Mouse (Mus musculus) intestine, embryonic 16.5 days (tissue): ENCODE results near the gene Fgg. TPM values are rescaled to one million over a fixed set of nuclear protein-coding genes. Genes with fewer than 3 reads are reported as not detected.

Source experiments
- ATAC-seq: fragments of 200-750 bp; cut with Nextera tagmentation; 2 replicates; pipeline ENCODE4 v1.8.0; 2017; ENCODE audit warnings: moderate TSS enrichment, moderate library complexity
- H3K27ac ChIP-seq: fragments of 300-500 bp; sonication (generic); 2 replicates; pipeline ENCODE4 v1.5.1; 2014; ENCODE audit warnings: mild to moderate bottlenecking, low read length
- H3K27me3 ChIP-seq: fragments of 300-500 bp; sonication (generic); replicated peaks from 2 replicates; pipeline ENCODE4 v1.6.1; 2014; ENCODE audit warnings: low read length, control low read depth, mixed read lengths; ENCODE audit not compliant: control insufficient read depth, insufficient read depth
- H3K36me3 ChIP-seq: fragments of 300-500 bp; sonication (generic); 2 replicates; pipeline ENCODE4 v1.6.1; 2014; ENCODE audit warnings: low read length, control low read depth; ENCODE audit not compliant: control insufficient read depth, insufficient read depth
- H3K4me1 ChIP-seq: fragments of 300-500 bp; sonication (generic); 2 replicates; pipeline ENCODE4 v1.6.1; 2014; ENCODE audit warnings: low read length, control low read depth, mixed read lengths; ENCODE audit not compliant: control insufficient read depth, insufficient read depth
- H3K4me2 ChIP-seq: fragments of 300-500 bp; sonication (generic); 2 replicates; pipeline ENCODE4 v1.6.1; 2014; ENCODE audit warnings: low read depth, low read length, control low read depth
- H3K4me3 ChIP-seq: fragments of 300-500 bp; sonication (generic); 2 replicates; pipeline ENCODE4 v1.5.1; 2014; ENCODE audit warnings: mild to moderate bottlenecking, low read length
- H3K9ac ChIP-seq: fragments of 300-500 bp; sonication (generic); 2 replicates; pipeline ENCODE4 v1.6.1; 2014; ENCODE audit warnings: low read depth, low read length
- H3K9me3 ChIP-seq: fragments of 300-500 bp; sonication (generic); 2 replicates; pipeline ENCODE4 v1.6.1; 2016; ENCODE audit warnings: low read length, control low read depth; ENCODE audit not compliant: control insufficient read depth
- WGBS: fragments of 180-500 bp; shearing (Covaris S2); extraction: QIAGEN DNeasy Blood & Tissue Kit; methylation state at CpG from one replicate; pipeline ENCODE4 v1.1.7; 2014; 5-methylcytosine and 5-hydroxymethylcytosine counted together
- polyA plus RNA-seq: library from polyadenylated mRNA; unstranded; fragments of >200 nt; fragmentation: Nextera tagmentation; extraction: Ambion mirVana; gene quantifications from 2 replicates; pipeline ENCODE4 v1.2.1, GENCODE M21; 2015

The Fgg gene
- polyA plus RNA-seq, 1 experiment from 2014 or later, result 14.1 TPM

- H3K9ac ChIP-seq, result no peak overlapping the region
- 29% methylated on average over 8 of the region's 8 CpGs for WGBS
- peaks cover 9% of the 10 kb centered on the region; the same call in 1 of the 2 replicates for H3K4me1 ChIP-seq
- no peak overlapping the region for H3K4me2 ChIP-seq
- H3K9me3 ChIP-seq, result no peaks in the 10 kb centered on the region
- H3K27me3 ChIP-seq, result no peaks in the 10 kb centered on the region
- H3K27ac ChIP-seq, result no peak overlapping the region
- ATAC-seq, result peak; percentile 78
- H3K4me3 ChIP-seq, result no peak overlapping the region
- H3K36me3 ChIP-seq, result no peaks in the 10 kb centered on the region
These were observed 8.6 kb upstream of the Fgg start for GRCm38 (mm10) chr3:82998772-82999463.

GRCm38 (mm10) chr3:82999995-83000394, 7.5 kb upstream of the Fgg start:
- Histone ChIP-seq H3K4me1 (peaks cover 9% of the 10 kb centered on the region; the same call in 1 of the 2 replicates), H3K4me3 (no peak overlapping the region), H3K27ac (no peak overlapping the region), H3K9ac (peak overlapping the region; percentile 29; the same call in 1 of the 2 replicates), H3K9me3 (no peaks in the 10 kb centered on the region), H3K27me3 (no peaks in the 10 kb centered on the region), H3K36me3 (no peaks in the 10 kb centered on the region), H3K4me2 (no peak overlapping the region)
- WGBS, result 67% methylated on average over 9 of the region's 9 CpGs
- peak; percentile 60 for ATAC-seq

- Histone ChIP-seq H3K27ac (no peak overlapping the region), H3K4me1 (0 out of 2 replicates have a peak, but pooled peaks cover 2% of the 10 kb centered on the region), H3K9me3 (no peaks in the 10 kb centered on the region), H3K27me3 (no peaks in the 10 kb centered on the region), H3K36me3 (no peaks in the 10 kb centered on the region), H3K4me2 (no peak overlapping the region), H3K9ac (no peak overlapping the region), H3K4me3 (no peak overlapping the region)
- ATAC-seq, result no peak
- WGBS, result 3% methylated on average over 2 of the region's 2 CpGs
These were observed 5.3 kb upstream of the Fgg start for GRCm38 (mm10) chr3:83002191-83002590.

- H3K4me1 ChIP-seq, result 0 out of 2 replicates have a peak, but pooled peaks cover 2% of the 10 kb centered on the region
- H3K9ac ChIP-seq, result no peak overlapping the region
- H3K4me2 ChIP-seq, result no peak overlapping the region
- no peaks in the 10 kb centered on the region for H3K9me3 ChIP-seq
- ATAC-seq, result no peak
- no peaks in the 10 kb centered on the region for H3K27me3 ChIP-seq
- H3K4me3 ChIP-seq, result no peak overlapping the region
- H3K36me3 ChIP-seq, result no peaks in the 10 kb centered on the region
- H3K27ac ChIP-seq, result no peak overlapping the region
- WGBS, result 88% methylated on average over 8 of the region's 8 CpGs
These were observed 4.5 kb upstream of the Fgg start for GRCm38 (mm10) chr3:83003068-83003467.

GRCm38 (mm10) chr3:83004801-83005200, 2.7 kb upstream of the Fgg start:
- 0 out of 2 replicates have a peak, but pooled peaks cover under 1% of the 10 kb centered on the region for H3K4me1 ChIP-seq
- no peaks in the 10 kb centered on the region for H3K36me3 ChIP-seq
- H3K27me3 ChIP-seq, result no peaks in the 10 kb centered on the region
- ATAC-seq, result no peak
- H3K9ac ChIP-seq, result no peak overlapping the region
- H3K27ac ChIP-seq, result no peak overlapping the region
- no peak overlapping the region for H3K4me2 ChIP-seq
- 94% methylated on average over 7 of the region's 7 CpGs for WGBS
- H3K9me3 ChIP-seq, result no peaks in the 10 kb centered on the region
- no peak overlapping the region for H3K4me3 ChIP-seq

GRCm38 (mm10) chr3:83010291-83010690, 2.8 kb downstream of the Fgg start:
- Histone ChIP-seq H3K4me2 (no peak overlapping the region), H3K27me3 (no peaks in the 10 kb centered on the region), H3K9ac (no peak overlapping the region), H3K36me3 (no peaks in the 10 kb centered on the region), H3K9me3 (no peaks in the 10 kb centered on the region), H3K4me1 (no peaks in the 10 kb centered on the region), H3K27ac (no peak overlapping the region), H3K4me3 (no peak overlapping the region)
- WGBS, result 72% methylated on average over 11 of the region's 11 CpGs
- ATAC-seq, result no peak

GRCm38 (mm10) chr3:83011136-83011535, 3.6 kb downstream of the Fgg start:
- Histone ChIP-seq H3K4me3 (no peak overlapping the region), H3K4me1 (no peaks in the 10 kb centered on the region), H3K4me2 (no peak overlapping the region), H3K27me3 (no peaks in the 10 kb centered on the region), H3K27ac (no peak overlapping the region), H3K36me3 (no peaks in the 10 kb centered on the region), H3K9me3 (no peaks in the 10 kb centered on the region), H3K9ac (no peak overlapping the region)
- no peak for ATAC-seq
- WGBS, result 90% methylated on average over 4 of the region's 4 CpGs

- Histone ChIP-seq H3K9ac (no peak overlapping the region), H3K9me3 (no peaks in the 10 kb centered on the region), H3K27ac (no peak overlapping the region), H3K4me3 (no peak overlapping the region), H3K36me3 (no peaks in the 10 kb centered on the region), H3K4me2 (no peak overlapping the region), H3K4me1 (no peaks in the 10 kb centered on the region), H3K27me3 (no peaks in the 10 kb centered on the region)
- 80% methylated on average over 4 of the region's 4 CpGs for WGBS
- ATAC-seq, result no peak
These were observed 4.0 kb downstream of the Fgg start for GRCm38 (mm10) chr3:83011565-83011964.

GRCm38 (mm10) chr3:83012636-83013035, 5.1 kb downstream of the Fgg start:
- no peaks in the 10 kb centered on the region for H3K36me3 ChIP-seq
- no peak overlapping the region for H3K9ac ChIP-seq
- no peak overlapping the region for H3K4me3 ChIP-seq
- H3K27me3 ChIP-seq, result no peaks in the 10 kb centered on the region
- no peak overlapping the region for H3K4me2 ChIP-seq
- H3K27ac ChIP-seq, result no peak overlapping the region
- ATAC-seq, result no peak
- WGBS, result 94% methylated on average over 19 of the region's 19 CpGs
- H3K4me1 ChIP-seq, result no peaks in the 10 kb centered on the region
- H3K9me3 ChIP-seq, result no peaks in the 10 kb centered on the region

- no peaks in the 10 kb centered on the region for H3K9me3 ChIP-seq
- no peaks in the 10 kb centered on the region for H3K36me3 ChIP-seq
- no peak for ATAC-seq
- H3K4me3 ChIP-seq, result no peak overlapping the region
- no peak overlapping the region for H3K9ac ChIP-seq
- H3K4me1 ChIP-seq, result no peaks in the 10 kb centered on the region
- 87% methylated on average over 10 of the region's 10 CpGs for WGBS
- no peak overlapping the region for H3K27ac ChIP-seq
- no peaks in the 10 kb centered on the region for H3K27me3 ChIP-seq
- no peak overlapping the region for H3K4me2 ChIP-seq
These were observed 6.4 kb downstream of the Fgg start for GRCm38 (mm10) chr3:83013951-83014350.
